7 mouse cellular contexts compared by ENCODE assay signal in the genomic region with DNA sequence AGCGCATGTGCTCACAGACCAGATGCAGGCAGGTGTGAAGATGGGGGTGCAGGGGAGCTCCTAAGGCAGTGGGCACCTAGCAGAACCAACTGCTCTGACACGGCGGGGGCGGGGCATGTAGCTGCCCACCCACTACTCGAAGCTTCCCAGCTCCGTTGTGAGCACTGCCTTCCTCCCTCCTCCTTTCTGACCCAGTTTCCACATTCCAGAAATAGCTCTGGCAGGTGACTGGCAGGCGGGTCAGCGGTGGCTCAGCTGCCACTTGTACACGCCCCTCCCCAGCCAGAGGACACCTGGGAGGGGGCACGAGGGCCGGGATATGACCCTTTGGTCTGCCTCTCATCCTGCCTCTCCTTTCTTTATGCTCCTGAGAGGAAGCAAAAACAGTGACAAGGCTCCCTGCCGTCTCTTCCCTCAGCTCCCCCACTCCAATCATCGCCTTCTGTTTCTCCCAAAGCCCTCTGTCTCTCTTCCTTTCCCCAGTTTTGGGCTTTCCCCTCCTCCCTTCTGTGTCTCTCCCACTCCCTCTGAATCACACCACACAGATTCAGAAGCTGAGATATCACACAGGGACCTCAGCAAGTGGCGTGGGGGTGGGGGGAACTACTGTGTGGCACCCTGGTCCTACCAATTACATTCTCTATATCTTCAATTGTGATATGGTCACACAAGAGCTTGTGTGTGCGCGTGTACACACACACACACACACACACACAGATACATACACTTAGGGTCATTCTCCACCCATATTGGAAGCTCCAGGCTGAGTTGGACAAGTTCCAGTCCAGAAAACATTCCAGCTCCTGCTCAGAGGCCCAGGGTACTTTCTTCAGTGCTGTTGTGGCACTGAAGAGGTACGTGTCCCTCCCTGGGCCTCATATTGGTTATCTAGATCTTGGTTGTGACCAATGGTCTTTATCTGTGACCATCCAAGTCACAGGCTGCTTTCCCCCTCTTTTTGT. TPM values are rescaled to one million over a fixed set of nuclear protein-coding genes. Genes with fewer than 3 reads are reported as not detected.
DNase-seq lines count a peak whose midpoint lies in the region; ATAC-seq and TF ChIP-seq lines count a peak whose summit lies in the region.

No protein-coding gene starts in this region.

- peak overlapping the region; percentile 77 for H3K27ac ChIP-seq in cortical plate, adult 2 months (ENCODE audit: insufficient read depth, low read length)
- peak overlapping the region; percentile 90 for H3K27ac ChIP-seq in heart, embryonic 12.5 days (ENCODE audit: poor library complexity, severe bottlenecking)
- peak overlapping the region; percentile 47 for H3K27ac ChIP-seq in kidney, postnatal 0 days

- WGBS in heart, embryonic 12.5 days: 9% methylated on average over 17 of the region's 17 CpGs
- 18% methylated on average over 17 of the region's 17 CpGs for WGBS in kidney, postnatal 0 days

- no peaks in the 10 kb centered on the region for H3K27me3 ChIP-seq in heart, embryonic 12.5 days (replicated peaks)
- H3K27me3 ChIP-seq in kidney, postnatal 0 days (ENCODE audit: insufficient read depth, low read length): no peaks in the 10 kb centered on the region

- peak overlapping the region; percentile 65 for H3K4me2 ChIP-seq in heart, embryonic 12.5 days
- peak overlapping the region; percentile 21 for H3K4me2 ChIP-seq in kidney, postnatal 0 days (ENCODE audit: low read length)

- DNase-seq in brain, adult 2 months (ENCODE audit: low read depth, low spot score): peak; percentile 95
- DNase-seq in kidney, postnatal 0 days (ENCODE audit: low spot score): peak; percentile 80
- DNase-seq in lung, adult 18-20 months: peak; percentile 81 to 87
- DNase-seq in retina, embryonic 14.5 days (ENCODE audit: low spot score): peak; percentile 78
- no peak for DNase-seq in ovary, postnatal 36 days (ENCODE audit: low spot score)

- H3K36me3 ChIP-seq in heart, embryonic 12.5 days: peaks cover 8% of the 10 kb centered on the region; the same call in 1 of the 2 replicates
- no peaks in the 10 kb centered on the region for H3K36me3 ChIP-seq in kidney, postnatal 0 days (ENCODE audit: insufficient read depth, low read length)

- H3K4me1 ChIP-seq in cortical plate, adult 2 months (ENCODE audit: control insufficient read depth, insufficient read depth, low read length): peaks cover 16% of the 10 kb centered on the region
- peaks cover 44% of the 10 kb centered on the region for H3K4me1 ChIP-seq in heart, embryonic 12.5 days (replicated peaks)
- H3K4me1 ChIP-seq in kidney, postnatal 0 days (replicated peaks; ENCODE audit: insufficient read depth, low read length): peaks cover 21% of the 10 kb centered on the region; the same call in 1 of the 2 replicates

- no peak for TF ChIP-seq CTCF in cortical plate, adult 2 months (IDR thresholded peaks at IDR 0.05; ENCODE audit: extremely low read depth, insufficient read depth, low read length)
- TF ChIP-seq CTCF in kidney, postnatal 0 days (IDR thresholded peaks at IDR 0.05; ENCODE audit: low read depth): no peak

- no peaks in the 10 kb centered on the region for H3K9me3 ChIP-seq in heart, embryonic 12.5 days (replicated peaks)
- no peaks in the 10 kb centered on the region for H3K9me3 ChIP-seq in kidney, postnatal 0 days (replicated peaks; ENCODE audit: low read length)

- H3K9ac ChIP-seq in heart, embryonic 12.5 days: peak overlapping the region; percentile 5; the same call in 1 of the 2 replicates
- H3K9ac ChIP-seq in kidney, postnatal 0 days (ENCODE audit: low read depth, low read length): no peak overlapping the region

- ATAC-seq in heart, embryonic 12.5 days (ENCODE audit: insufficient number of reproducible peaks, low FRiP score): no peak
- peak; percentile 48 for ATAC-seq in kidney, postnatal 0 days (replicated peaks; ENCODE audit: low FRiP score, low read depth)

- no peak overlapping the region for H3K4me3 ChIP-seq in cortical plate, adult 2 months (ENCODE audit: insufficient read depth, low read length)
- peak overlapping the region; percentile 30 for H3K4me3 ChIP-seq in heart, embryonic 12.5 days
- H3K4me3 ChIP-seq in kidney, postnatal 0 days (replicated peaks; ENCODE audit: low read depth, low read length): no peak overlapping the region

- TF ChIP-seq POLR2A in cortical plate, adult 2 months (IDR thresholded peaks at IDR 0.05; ENCODE audit: extremely low read depth, insufficient read depth, low read length): no peak

RNA-seq across cellular contexts. Expression of a gene that starts 57.6 kb away (rescaled TPM):
- 46.3 and 47.7 TPM in 2 replicates for polyA plus RNA-seq in cortical plate, adult 2 months (2012; rRNA removed)
- polyA plus RNA-seq in heart, embryonic 12.5 days (2016; fragmentation: Nextera tagmentation; extraction: Ambion mirVana): 1,723 and 1,724 TPM in 2 replicates
- 449 and 494 TPM in 2 replicates for polyA plus RNA-seq in kidney, postnatal 0 days (2015; fragmentation: Nextera tagmentation; extraction: Ambion mirVana)
